Mouse (Mus musculus): ENCODE data around the gene Gm10160.

DNA sequence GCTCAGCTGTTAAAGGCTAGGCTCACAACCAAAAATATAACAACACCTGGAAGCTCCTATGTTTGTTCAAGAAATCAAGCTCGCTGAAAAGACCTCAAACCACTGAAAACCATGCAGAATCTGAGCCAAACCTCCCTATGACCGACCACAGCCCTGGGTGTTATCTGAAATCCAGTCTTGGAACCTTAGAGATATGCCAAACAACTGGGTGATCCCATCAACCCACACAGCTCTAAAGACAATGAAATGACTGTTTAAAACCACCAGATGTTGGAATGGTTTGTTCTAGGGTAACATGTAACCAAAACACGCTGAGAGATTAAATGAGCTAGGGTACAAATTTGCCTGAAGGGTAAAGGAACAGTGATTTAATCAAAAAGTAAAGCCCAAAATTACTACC is 30.7 kb downstream of the Gm10160 start:
- TF ChIP-seq CTCF (IDR thresholded peaks at IDR 0.05): no peak
- TF ChIP-seq POLR2A (IDR thresholded peaks at IDR 0.05; ENCODE audit: insufficient read depth, low read depth, low read length): no peak
- no peak for TF ChIP-seq EP300 (IDR thresholded peaks at IDR 0.05; ENCODE audit: insufficient read depth, low read depth, low read length)
